Mouse (Mus musculus) ES-E14 (cell line): ENCODE results near the gene Plxna2. TPM values are rescaled to one million over a fixed set of nuclear protein-coding genes. Genes with fewer than 3 reads are reported as not detected.

ENCODE experiments used
- DNase-seq: peaks from one replicate; pipeline ENCODE4 v3.0.0-alpha.2; 2013; ENCODE audit warnings: low read depth, low spot score
- H3K27ac ChIP-seq: 2 replicates; pipeline ENCODE4 v1.5.1; 2012; ENCODE audit warnings: low read depth, mild to moderate bottlenecking, low read length, moderate library complexity, mixed read lengths; ENCODE audit not compliant: poor library complexity, insufficient read depth, severe bottlenecking
- H3K36me3 ChIP-seq: 2 replicates; pipeline ENCODE4 v1.6.1; 2012; ENCODE audit warnings: mild to moderate bottlenecking, low read length, moderate library complexity, mixed read lengths; ENCODE audit not compliant: control insufficient read depth, poor library complexity, insufficient read depth, severe bottlenecking
- H3K4me1 ChIP-seq, 2 experiments: fragments of 150-350 bp in 1 of 2; sonication (generic) in 1 of 2; 2 replicates each; pipeline ENCODE4 v1.6.1; 2012; ENCODE audit warnings: low read length in 2 of 2, mild to moderate bottlenecking in 1 of 2, mixed read lengths in 1 of 2; ENCODE audit not compliant: control insufficient read depth in 2 of 2, insufficient read depth in 2 of 2, poor library complexity in 1 of 2
- H3K4me3 ChIP-seq, 2 experiments: fragments of 150-350 bp in 1 of 2; sonication (generic) in 1 of 2; 2 replicates each; pipeline ENCODE4 v1.5.1; 2012; ENCODE audit warnings: low read length in 2 of 2, low read depth in 1 of 2, mild to moderate bottlenecking in 1 of 2, mixed read lengths in 1 of 2; ENCODE audit not compliant: insufficient read depth in 1 of 2, poor library complexity in 1 of 2, severe bottlenecking in 1 of 2
- H3K9ac ChIP-seq: 2 replicates; pipeline ENCODE4 v1.6.1; 2012; ENCODE audit warnings: low read depth, mild to moderate bottlenecking, low read length, mixed read lengths; ENCODE audit not compliant: poor library complexity, insufficient read depth, severe bottlenecking
- H3K9me3 ChIP-seq: fragments of 150-350 bp; sonication (generic); 2 replicates; pipeline ENCODE4 v1.6.1; 2012; ENCODE audit warnings: low read depth, mild to moderate bottlenecking, low read length; ENCODE audit not compliant: control insufficient read depth, insufficient read depth
- CHD2 ChIP-seq: IDR thresholded peaks from 2 replicates; pipeline ENCODE4 v1.6.1; 2014; ENCODE audit warnings: mild to moderate bottlenecking, low read depth, low read length, inconsistent platforms
- HCFC1 ChIP-seq: IDR thresholded peaks from 2 replicates; pipeline ENCODE4 v1.6.1; 2012; ENCODE audit warnings: low read length, inconsistent platforms, borderline replicate concordance; ENCODE audit not compliant: insufficient read depth
- MAFK ChIP-seq: IDR thresholded peaks from 2 replicates; pipeline ENCODE4 v1.6.1; 2014; ENCODE audit warnings: mild to moderate bottlenecking, low read depth, low read length, inconsistent platforms; ENCODE audit not compliant: insufficient read depth
- ZC3H11A ChIP-seq: IDR thresholded peaks from 2 replicates; pipeline ENCODE4 v1.6.1; 2012; ENCODE audit warnings: low read depth, mild to moderate bottlenecking, inconsistent platforms, low read length, borderline replicate concordance
- ZNF384 ChIP-seq: IDR thresholded peaks from 2 replicates; pipeline ENCODE4 v1.6.1; 2012; ENCODE audit warnings: low read depth, low read length, inconsistent platforms
- in situ Hi-C, 2 experiments: fragments of 600-800 bp; cut with MboI; formaldehyde crosslinking; loops; one replicate each; pipeline ENCODE4 v1.15.1; 2025; ENCODE audit warnings: low sequenced_read_pairs in 2 of 2, inconsistent platforms in 1 of 2; ENCODE audit not compliant: unreplicated experiment in 2 of 2
- total RNA-seq: library from RNA; depleted of rRNA; stranded (reverse); fragments of 300-350 nt; gene quantifications from 2 replicates; pipeline ENCODE4 v1.2.3, GENCODE M21; 2012

Plxna2 gene
- total RNA-seq, 1 experiment, result 3.9 TPM

GRCm38 (mm10) chr1:194675891-194676200 is 57.8 kb downstream of the Plxna2 start:
- Histone ChIP-seq H3K9me3 (no peaks in the 10 kb centered on the region), H3K4me3 (no peak overlapping the region), H3K9ac (no peak overlapping the region), H3K4me1 (no peaks in the 10 kb centered on the region), H3K36me3 (no peaks in the 10 kb centered on the region), H3K27ac (no peak overlapping the region)
- DNase-seq, result no peak
- in situ Hi-C loops, result no loop called here
- TF ChIP-seq HCFC1 (no peak), ZC3H11A (no peak), ZNF384 (no peak), MAFK (no peak), CHD2 (no peak)

GRCm38 (mm10) chr1:194677878-194678277 is 59.9 kb downstream of the Plxna2 start:
- Histone ChIP-seq H3K27ac (no peak overlapping the region), H3K4me1 (no peaks in the 10 kb centered on the region), H3K36me3 (no peaks in the 10 kb centered on the region), H3K9ac (no peak overlapping the region), H3K9me3 (no peaks in the 10 kb centered on the region), H3K4me3 (no peak overlapping the region)
- in situ Hi-C loops, result no loop called here
- no peak for DNase-seq
- TF ChIP-seq ZC3H11A, result no peak
- no peak for TF ChIP-seq CHD2
- TF ChIP-seq MAFK, result no peak
- no peak for TF ChIP-seq HCFC1
- TF ChIP-seq ZNF384, result no peak

- Histone ChIP-seq H3K4me1 (no peaks in the 10 kb centered on the region), H3K27ac (no peak overlapping the region), H3K9ac (no peak overlapping the region), H3K9me3 (no peaks in the 10 kb centered on the region), H3K4me3 (no peak overlapping the region), H3K36me3 (no peaks in the 10 kb centered on the region)
- TF ChIP-seq CHD2 (no peak), ZNF384 (no peak), MAFK (no peak), ZC3H11A (no peak), HCFC1 (no peak)
- DNase-seq, result no peak
- in situ Hi-C loops, result no loop called here
Measured at GRCm38 (mm10) chr1:194679147-194679546, 61.1 kb downstream of the Plxna2 start.

GRCm38 (mm10) chr1:194680136-194680535 is 62.1 kb downstream of the Plxna2 start:
- Histone ChIP-seq H3K9ac (no peak overlapping the region), H3K4me1 (no peaks in the 10 kb centered on the region), H3K36me3 (no peaks in the 10 kb centered on the region), H3K27ac (no peak overlapping the region), H3K9me3 (no peaks in the 10 kb centered on the region), H3K4me3 (no peak overlapping the region)
- in situ Hi-C loops, result no loop called here
- no peak for DNase-seq
- TF ChIP-seq ZNF384 (no peak), ZC3H11A (no peak), MAFK (no peak), HCFC1 (no peak), CHD2 (no peak)

- Histone ChIP-seq H3K9ac (no peak overlapping the region), H3K4me1 (no peaks in the 10 kb centered on the region), H3K4me3 (no peak overlapping the region), H3K36me3 (no peaks in the 10 kb centered on the region), H3K27ac (no peak overlapping the region), H3K9me3 (no peaks in the 10 kb centered on the region)
- no peak for TF ChIP-seq ZNF384
- no peak for TF ChIP-seq CHD2
- in situ Hi-C loops, result no loop called here
- no peak for DNase-seq
Measured at GRCm38 (mm10) chr1:194682021-194682420, 64.0 kb downstream of the Plxna2 start.
